Mouse (Mus musculus): ENCODE data around the gene Gm39566. TPM values are rescaled to one million over a fixed set of nuclear protein-coding genes. Genes with fewer than 3 reads are reported as not detected.

The Gm39566 gene
- polyA plus RNA-seq (2014; fragmentation: Illumina TruSeq; extraction: RNeasy Lipid Tissue Mini Kit (QIAGEN cat#74804); ENCODE audit: low read depth, low replicate concordance), result 2.2 TPM

DNA sequence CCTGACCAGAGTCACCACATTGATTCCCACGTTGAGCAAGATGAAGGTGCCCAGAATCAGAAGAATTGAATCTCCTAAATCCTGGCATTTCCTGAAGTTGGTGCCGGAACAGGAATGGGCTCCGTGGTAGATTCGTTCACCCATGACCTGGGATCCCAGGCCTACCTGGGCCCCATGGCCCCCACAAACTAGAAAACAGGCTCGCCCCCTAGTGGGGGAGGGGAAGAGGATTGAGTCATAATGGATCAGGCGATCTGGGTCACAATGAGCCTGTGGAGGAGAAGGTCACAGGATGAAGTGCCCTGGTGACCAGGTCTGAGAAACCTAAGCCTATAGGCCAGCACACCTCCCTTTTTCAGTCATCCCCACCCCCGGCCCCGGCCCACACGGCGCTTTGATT is at the start of gene Gm39566:
Gene Gm39566, minus strand, starts transcription at position 144 of the 400 bp plus-strand sequence.

GRCm38 (mm10) chr11:69858113-69858998 is 43.3 kb upstream of the Gm39566 start, which contains the start of gene Tnk1:
TSS of gene Tnk1 (minus strand) at chr11:69858730.

GRCm38 (mm10) chr11:69846198-69846680 is 31.1 kb upstream of the Gm39566 start, which contains the start of gene Plscr3:
TSS of gene Plscr3 (plus strand) at chr11:69846376.

DNA sequence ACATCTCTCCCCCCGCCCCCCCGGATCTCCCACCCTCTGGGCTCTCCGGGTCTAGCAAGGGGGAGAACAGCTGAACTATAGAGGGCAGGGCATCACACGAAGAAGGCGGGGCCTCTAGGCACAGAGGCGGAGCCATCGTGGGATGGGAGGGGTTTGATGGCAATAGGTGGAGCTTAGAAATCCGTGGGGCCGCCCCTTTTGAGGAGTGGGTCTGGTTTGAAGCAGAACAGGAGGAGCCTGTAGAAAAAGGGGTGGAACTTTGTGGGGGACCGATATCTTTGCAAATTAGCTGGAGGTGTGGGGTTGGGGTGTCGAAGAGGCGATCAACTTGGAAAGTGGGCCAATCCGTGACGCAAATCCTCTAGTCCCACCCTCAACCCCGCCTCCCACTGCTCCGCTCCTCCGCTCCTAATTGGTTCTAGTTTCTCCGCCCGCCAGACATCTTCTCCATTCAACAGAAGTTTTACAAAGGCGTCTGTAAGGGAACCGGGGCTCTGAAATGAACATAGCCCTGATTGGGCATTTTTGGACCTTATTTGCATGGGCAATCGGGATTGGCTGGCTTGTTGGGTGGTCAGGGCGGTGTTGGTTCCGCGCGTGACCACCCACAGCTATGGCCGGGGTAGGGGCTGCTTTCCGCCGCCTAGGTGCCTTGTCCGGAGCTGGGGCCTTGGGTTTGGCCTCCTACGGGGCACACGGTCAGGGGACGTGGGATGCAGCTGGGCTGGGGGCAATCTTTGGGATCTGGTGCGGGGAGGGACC is 23.0 kb upstream of the Gm39566 start, which contains the start of gene Tmem256:
Gene Tmem256, plus strand, starts transcription at position 563 of the 762 bp plus-strand sequence.

GRCm38 (mm10) chr11:69837604-69837951 is 22.5 kb upstream of the Gm39566 start, which contains the start of gene Nlgn2:
TSS of gene Nlgn2 (minus strand) at chr11:69837784.

DNA sequence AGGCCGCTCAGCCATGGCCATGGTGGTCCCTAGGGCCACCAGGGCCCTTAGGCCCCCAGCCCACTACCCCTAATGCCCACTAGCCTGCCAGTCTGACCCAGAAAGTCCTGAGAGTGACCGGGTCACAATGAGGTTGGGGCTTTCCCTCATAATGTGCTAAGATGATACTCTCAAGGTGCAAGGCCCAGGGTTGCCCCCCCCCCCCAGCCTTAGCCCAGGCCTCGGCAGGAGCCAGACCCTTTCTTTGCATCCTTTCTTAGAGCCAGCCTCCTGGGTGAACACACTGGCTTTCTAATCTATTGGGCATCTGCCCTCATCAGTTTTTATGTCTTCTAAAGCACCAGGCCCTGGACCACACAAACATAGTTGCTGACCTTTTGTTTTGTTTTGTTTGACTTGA is 7.0 kb upstream of the Gm39566 start, which contains the start of gene Spem1:
Gene Spem1, minus strand, starts transcription at position 101 of the 400 bp plus-strand sequence.

GRCm38 (mm10) chr11:69818365-69818764 is 3.3 kb upstream of the Gm39566 start, which contains the start of gene Spem2:
TSS of gene Spem2 (minus strand) at chr11:69818465.

GRCm38 (mm10) chr11:69804972-69805909 is 9.9 kb downstream of the Gm39566 start, which contains the start of gene Tmem102:
TSS of gene Tmem102 (minus strand) at chr11:69805624.

GRCm38 (mm10) chr11:69801379-69801977 is 13.6 kb downstream of the Gm39566 start, which contains the start of gene Fgf11:
TSS of gene Fgf11 (minus strand) at chr11:69801857.

DNA sequence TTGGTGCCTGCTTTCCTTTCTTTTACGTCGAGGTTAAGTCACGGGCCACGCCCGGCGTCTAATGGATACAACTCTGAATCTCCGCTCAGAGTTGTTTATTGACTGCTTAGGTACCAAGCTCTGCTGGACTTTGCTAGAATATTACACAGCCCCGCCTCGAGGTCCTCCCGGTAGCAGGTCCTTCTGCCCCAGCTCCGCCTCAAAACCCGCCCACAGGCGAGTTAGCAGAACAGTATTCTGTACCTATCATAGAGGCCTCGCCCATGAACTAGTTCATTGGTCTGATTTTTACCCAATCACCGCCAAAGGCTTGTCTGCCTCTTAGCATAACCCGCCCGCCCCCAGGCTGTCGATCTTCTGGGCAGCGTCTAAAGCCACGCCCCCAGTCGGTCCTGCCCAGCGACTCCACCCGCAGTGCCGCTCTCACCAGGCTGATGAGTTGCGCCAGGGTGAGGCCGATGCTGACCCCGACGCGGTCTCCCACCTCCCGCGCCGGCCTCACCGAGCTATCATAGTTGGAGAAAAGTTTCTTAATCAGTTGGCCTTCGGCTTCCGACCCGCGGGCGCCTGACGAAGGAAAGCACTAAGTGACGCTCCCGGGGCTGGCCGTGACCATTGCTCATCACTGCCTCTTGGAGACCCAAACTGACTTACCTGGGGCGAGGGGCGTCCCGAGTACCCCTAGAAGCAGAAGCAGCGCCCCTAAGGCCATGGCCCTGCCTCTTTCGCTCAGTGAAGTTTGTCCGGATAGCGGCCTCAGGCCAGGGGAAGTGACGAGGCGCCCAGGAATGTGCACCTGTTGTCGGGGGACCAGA is 19.7 kb downstream of the Gm39566 start, which contains the start of gene Chrnb1:
Gene Chrnb1, minus strand, starts transcription at position 776 of the 815 bp plus-strand sequence.

DNA sequence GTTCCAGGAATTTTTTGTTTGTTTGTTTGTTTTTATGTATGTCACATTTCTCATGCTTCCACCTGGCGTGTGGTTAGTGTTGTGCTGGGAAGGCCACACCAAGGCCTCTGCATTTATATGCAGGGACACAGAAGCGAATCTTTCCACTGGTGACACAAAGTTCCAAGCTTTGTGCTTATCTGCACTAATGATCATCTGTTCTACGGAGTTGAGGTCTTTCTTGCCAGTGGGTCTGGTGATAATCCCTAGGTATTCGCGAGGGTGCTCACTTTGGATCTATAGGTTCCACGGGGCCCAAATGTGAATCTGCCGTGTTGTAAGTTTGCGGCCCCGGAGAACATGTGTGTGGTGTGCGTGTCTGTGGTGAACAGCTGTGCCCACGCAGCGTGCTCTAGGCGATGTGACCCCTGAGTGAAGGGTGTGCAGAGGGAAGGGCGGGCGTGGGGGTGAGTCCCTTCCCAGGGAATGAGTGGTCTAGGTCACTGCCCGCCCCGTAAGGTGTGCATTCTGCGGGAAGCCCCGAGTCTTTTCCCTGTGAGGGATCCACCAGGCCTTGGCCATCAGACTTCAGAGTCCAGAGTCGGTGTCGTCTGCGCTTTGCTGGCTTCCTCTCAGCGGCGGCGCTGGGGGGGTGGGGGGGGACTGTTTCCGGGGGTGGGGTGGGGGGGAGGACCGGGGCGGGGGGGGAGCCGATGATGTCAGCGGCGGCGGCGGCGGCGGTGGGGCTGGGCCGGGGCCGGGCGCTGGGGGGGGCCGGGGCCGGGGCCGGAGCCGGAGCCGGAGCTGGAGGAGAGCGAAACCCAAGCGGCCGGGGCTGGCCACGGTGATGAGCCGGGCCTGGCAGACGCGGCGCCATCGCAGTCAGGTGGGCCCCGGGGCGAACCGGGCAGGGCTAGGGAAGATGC is 49.6 kb downstream of the Gm39566 start, which contains the start of gene Zbtb4:
Gene Zbtb4, plus strand, starts transcription at position 692 of the 905 bp plus-strand sequence.

GRCm38 (mm10) chr11:69761868-69762267 is 53.2 kb downstream of the Gm39566 start, which contains the start of gene Slc35g3:
TSS of gene Slc35g3 (minus strand) at chr11:69761968.

Other genes starting within 250 kb of the Gm39566 start
- gene Wrap53, start 235.0 kb downstream of the Gm39566 start, polyA plus RNA-seq (2014; fragmentation: Illumina TruSeq; extraction: RNeasy Lipid Tissue Mini Kit (QIAGEN cat#74804); ENCODE audit: low read depth, low replicate concordance), result 9.2 TPM
- 35.1 TPM for gene Trp53, start 234.9 kb downstream of the Gm39566 start, polyA plus RNA-seq (2014; fragmentation: Illumina TruSeq; extraction: RNeasy Lipid Tissue Mini Kit (QIAGEN cat#74804); ENCODE audit: low read depth, low replicate concordance)
- 14.8 TPM for gene Atp1b2, start 209.4 kb downstream of the Gm39566 start, polyA plus RNA-seq (2014; fragmentation: Illumina TruSeq; extraction: RNeasy Lipid Tissue Mini Kit (QIAGEN cat#74804); ENCODE audit: low read depth, low replicate concordance)
- gene Shbg, start 197.4 kb downstream of the Gm39566 start, polyA plus RNA-seq (2014; fragmentation: Illumina TruSeq; extraction: RNeasy Lipid Tissue Mini Kit (QIAGEN cat#74804); ENCODE audit: low read depth, low replicate concordance), result not detected
- gene Sat2, start 193.3 kb downstream of the Gm39566 start, polyA plus RNA-seq (2014; fragmentation: Illumina TruSeq; extraction: RNeasy Lipid Tissue Mini Kit (QIAGEN cat#74804); ENCODE audit: low read depth, low replicate concordance), result 16.0 TPM
- gene Fxr2, start 182.3 kb downstream of the Gm39566 start, polyA plus RNA-seq (2014; fragmentation: Illumina TruSeq; extraction: RNeasy Lipid Tissue Mini Kit (QIAGEN cat#74804); ENCODE audit: low read depth, low replicate concordance), result 64.4 TPM
- 0.92 TPM for gene Sox15, start 160.0 kb downstream of the Gm39566 start, polyA plus RNA-seq (2014; fragmentation: Illumina TruSeq; extraction: RNeasy Lipid Tissue Mini Kit (QIAGEN cat#74804); ENCODE audit: low read depth, low replicate concordance)
- gene Mpdu1, start 152.7 kb downstream of the Gm39566 start, polyA plus RNA-seq (2014; fragmentation: Illumina TruSeq; extraction: RNeasy Lipid Tissue Mini Kit (QIAGEN cat#74804); ENCODE audit: low read depth, low replicate concordance), result 89.0 TPM
- gene Cd68, start 149.1 kb downstream of the Gm39566 start, polyA plus RNA-seq (2014; fragmentation: Illumina TruSeq; extraction: RNeasy Lipid Tissue Mini Kit (QIAGEN cat#74804); ENCODE audit: low read depth, low replicate concordance), result 45.6 TPM
- 395 TPM for gene Eif4a1, start 142.9 kb downstream of the Gm39566 start, polyA plus RNA-seq (2014; fragmentation: Illumina TruSeq; extraction: RNeasy Lipid Tissue Mini Kit (QIAGEN cat#74804); ENCODE audit: low read depth, low replicate concordance)
- 67.4 TPM for gene Senp3, start 133.2 kb downstream of the Gm39566 start, polyA plus RNA-seq (2014; fragmentation: Illumina TruSeq; extraction: RNeasy Lipid Tissue Mini Kit (QIAGEN cat#74804); ENCODE audit: low read depth, low replicate concordance)
- 5.4 TPM for gene Tnfsf13, start 129.5 kb downstream of the Gm39566 start, polyA plus RNA-seq (2014; fragmentation: Illumina TruSeq; extraction: RNeasy Lipid Tissue Mini Kit (QIAGEN cat#74804); ENCODE audit: low read depth, low replicate concordance)
- gene Tnfsf12, start 119.4 kb downstream of the Gm39566 start, polyA plus RNA-seq (2014; fragmentation: Illumina TruSeq; extraction: RNeasy Lipid Tissue Mini Kit (QIAGEN cat#74804); ENCODE audit: low read depth, low replicate concordance), result 19.2 TPM
- gene Tnfsfm13, start 119.2 kb downstream of the Gm39566 start, polyA plus RNA-seq (2014; fragmentation: Illumina TruSeq; extraction: RNeasy Lipid Tissue Mini Kit (QIAGEN cat#74804); ENCODE audit: low read depth, low replicate concordance), result 8.1 TPM
- 43.9 TPM for gene Polr2a, start 56.7 kb downstream of the Gm39566 start, polyA plus RNA-seq (2014; fragmentation: Illumina TruSeq; extraction: RNeasy Lipid Tissue Mini Kit (QIAGEN cat#74804); ENCODE audit: low read depth, low replicate concordance)
- gene Slc35g3, start 53.3 kb downstream of the Gm39566 start, polyA plus RNA-seq (2014; fragmentation: Illumina TruSeq; extraction: RNeasy Lipid Tissue Mini Kit (QIAGEN cat#74804); ENCODE audit: low read depth, low replicate concordance), result 1.5 TPM
- 28.9 TPM for gene Zbtb4, start 49.4 kb downstream of the Gm39566 start, polyA plus RNA-seq (2014; fragmentation: Illumina TruSeq; extraction: RNeasy Lipid Tissue Mini Kit (QIAGEN cat#74804); ENCODE audit: low read depth, low replicate concordance)
- gene Chrnb1, start 19.4 kb downstream of the Gm39566 start, polyA plus RNA-seq (2014; fragmentation: Illumina TruSeq; extraction: RNeasy Lipid Tissue Mini Kit (QIAGEN cat#74804); ENCODE audit: low read depth, low replicate concordance), result 8.3 TPM
- gene Fgf11, start 13.4 kb downstream of the Gm39566 start, polyA plus RNA-seq (2014; fragmentation: Illumina TruSeq; extraction: RNeasy Lipid Tissue Mini Kit (QIAGEN cat#74804); ENCODE audit: low read depth, low replicate concordance), result 8.7 TPM
- 13.6 TPM for gene Tmem102, start 9.7 kb downstream of the Gm39566 start, polyA plus RNA-seq (2014; fragmentation: Illumina TruSeq; extraction: RNeasy Lipid Tissue Mini Kit (QIAGEN cat#74804); ENCODE audit: low read depth, low replicate concordance)
- 14.1 TPM for gene Spem2, start 3.2 kb upstream of the Gm39566 start, polyA plus RNA-seq (2014; fragmentation: Illumina TruSeq; extraction: RNeasy Lipid Tissue Mini Kit (QIAGEN cat#74804); ENCODE audit: low read depth, low replicate concordance)
- gene Spem1, start 6.9 kb upstream of the Gm39566 start, polyA plus RNA-seq (2014; fragmentation: Illumina TruSeq; extraction: RNeasy Lipid Tissue Mini Kit (QIAGEN cat#74804); ENCODE audit: low read depth, low replicate concordance), result 23.3 TPM
- gene Nlgn2, start 22.5 kb upstream of the Gm39566 start, polyA plus RNA-seq (2014; fragmentation: Illumina TruSeq; extraction: RNeasy Lipid Tissue Mini Kit (QIAGEN cat#74804); ENCODE audit: low read depth, low replicate concordance), result 19.0 TPM
- 183 TPM for gene Tmem256, start 23.2 kb upstream of the Gm39566 start, polyA plus RNA-seq (2014; fragmentation: Illumina TruSeq; extraction: RNeasy Lipid Tissue Mini Kit (QIAGEN cat#74804); ENCODE audit: low read depth, low replicate concordance)
- gene Plscr3, start 31.1 kb upstream of the Gm39566 start, polyA plus RNA-seq (2014; fragmentation: Illumina TruSeq; extraction: RNeasy Lipid Tissue Mini Kit (QIAGEN cat#74804); ENCODE audit: low read depth, low replicate concordance), result 31.1 TPM
- 23.7 TPM for gene Tnk1, start 43.4 kb upstream of the Gm39566 start, polyA plus RNA-seq (2014; fragmentation: Illumina TruSeq; extraction: RNeasy Lipid Tissue Mini Kit (QIAGEN cat#74804); ENCODE audit: low read depth, low replicate concordance)
- not detected for gene Tmem95, start 62.7 kb upstream of the Gm39566 start, polyA plus RNA-seq (2014; fragmentation: Illumina TruSeq; extraction: RNeasy Lipid Tissue Mini Kit (QIAGEN cat#74804); ENCODE audit: low read depth, low replicate concordance)
- 9.4 TPM for gene Kctd11, start 66.1 kb upstream of the Gm39566 start, polyA plus RNA-seq (2014; fragmentation: Illumina TruSeq; extraction: RNeasy Lipid Tissue Mini Kit (QIAGEN cat#74804); ENCODE audit: low read depth, low replicate concordance)
- gene Acap1, start 80.2 kb upstream of the Gm39566 start, polyA plus RNA-seq (2014; fragmentation: Illumina TruSeq; extraction: RNeasy Lipid Tissue Mini Kit (QIAGEN cat#74804); ENCODE audit: low read depth, low replicate concordance), result 43.9 TPM
- 14.3 TPM for gene 2810408A11Rik, start 85.7 kb upstream of the Gm39566 start, polyA plus RNA-seq (2014; fragmentation: Illumina TruSeq; extraction: RNeasy Lipid Tissue Mini Kit (QIAGEN cat#74804); ENCODE audit: low read depth, low replicate concordance)
- 35.5 TPM for gene Neurl4, start 85.8 kb upstream of the Gm39566 start, polyA plus RNA-seq (2014; fragmentation: Illumina TruSeq; extraction: RNeasy Lipid Tissue Mini Kit (QIAGEN cat#74804); ENCODE audit: low read depth, low replicate concordance)
- 47.7 TPM for gene Gps2, start 98.6 kb upstream of the Gm39566 start, polyA plus RNA-seq (2014; fragmentation: Illumina TruSeq; extraction: RNeasy Lipid Tissue Mini Kit (QIAGEN cat#74804); ENCODE audit: low read depth, low replicate concordance)
- 484 TPM for gene Eif5a, start 106.7 kb upstream of the Gm39566 start, polyA plus RNA-seq (2014; fragmentation: Illumina TruSeq; extraction: RNeasy Lipid Tissue Mini Kit (QIAGEN cat#74804); ENCODE audit: low read depth, low replicate concordance)
- gene Ybx2, start 120.5 kb upstream of the Gm39566 start, polyA plus RNA-seq (2014; fragmentation: Illumina TruSeq; extraction: RNeasy Lipid Tissue Mini Kit (QIAGEN cat#74804); ENCODE audit: low read depth, low replicate concordance), result 58.7 TPM
- 63.7 TPM for gene Slc2a4, start 132.9 kb upstream of the Gm39566 start, polyA plus RNA-seq (2014; fragmentation: Illumina TruSeq; extraction: RNeasy Lipid Tissue Mini Kit (QIAGEN cat#74804); ENCODE audit: low read depth, low replicate concordance)
- gene Cldn7, start 149.5 kb upstream of the Gm39566 start, polyA plus RNA-seq (2014; fragmentation: Illumina TruSeq; extraction: RNeasy Lipid Tissue Mini Kit (QIAGEN cat#74804); ENCODE audit: low read depth, low replicate concordance), result 115 TPM
- 98.8 TPM for gene Ctdnep1, start 165.9 kb upstream of the Gm39566 start, polyA plus RNA-seq (2014; fragmentation: Illumina TruSeq; extraction: RNeasy Lipid Tissue Mini Kit (QIAGEN cat#74804); ENCODE audit: low read depth, low replicate concordance)
- gene Elp5, start 167.2 kb upstream of the Gm39566 start, polyA plus RNA-seq (2014; fragmentation: Illumina TruSeq; extraction: RNeasy Lipid Tissue Mini Kit (QIAGEN cat#74804); ENCODE audit: low read depth, low replicate concordance), result 43.3 TPM
- 520 TPM for gene Gabarap, start 175.8 kb upstream of the Gm39566 start, polyA plus RNA-seq (2014; fragmentation: Illumina TruSeq; extraction: RNeasy Lipid Tissue Mini Kit (QIAGEN cat#74804); ENCODE audit: low read depth, low replicate concordance)
- gene Phf23, start 180.5 kb upstream of the Gm39566 start, polyA plus RNA-seq (2014; fragmentation: Illumina TruSeq; extraction: RNeasy Lipid Tissue Mini Kit (QIAGEN cat#74804); ENCODE audit: low read depth, low replicate concordance), result 39.7 TPM
- gene Dvl2, start 185.3 kb upstream of the Gm39566 start, polyA plus RNA-seq (2014; fragmentation: Illumina TruSeq; extraction: RNeasy Lipid Tissue Mini Kit (QIAGEN cat#74804); ENCODE audit: low read depth, low replicate concordance), result 20.8 TPM
- gene Acadvl, start 200.1 kb upstream of the Gm39566 start, polyA plus RNA-seq (2014; fragmentation: Illumina TruSeq; extraction: RNeasy Lipid Tissue Mini Kit (QIAGEN cat#74804); ENCODE audit: low read depth, low replicate concordance), result 83.9 TPM
- gene Dlg4, start 201.6 kb upstream of the Gm39566 start, polyA plus RNA-seq (2014; fragmentation: Illumina TruSeq; extraction: RNeasy Lipid Tissue Mini Kit (QIAGEN cat#74804); ENCODE audit: low read depth, low replicate concordance), result 12.7 TPM
- not detected for gene Asgr1, start 238.8 kb upstream of the Gm39566 start, polyA plus RNA-seq (2014; fragmentation: Illumina TruSeq; extraction: RNeasy Lipid Tissue Mini Kit (QIAGEN cat#74804); ENCODE audit: low read depth, low replicate concordance)